Mouse (Mus musculus) adrenal gland, adult (tissue): Measurements from ENCODE around the gene Klhl36.
"Not testable (repeated sequence)": the region's sequence is repeated elsewhere in the genome, so short reads cannot be mapped to it uniquely, and the experiment has no call there.

Experiments
- DNase-seq, 2 experiments: peaks; one replicate each; pipeline ENCODE4 v3.0.0; 2022 to 2023; ENCODE audit warnings: low spot score in 1 of 2; ENCODE audit not compliant: inconsistent age in 2 of 2

Gene Klhl36

GRCm38 (mm10) chr8:119834676-119835075, 27.4 kb upstream of the Klhl36 start:
- no peak for DNase-seq

DNA sequence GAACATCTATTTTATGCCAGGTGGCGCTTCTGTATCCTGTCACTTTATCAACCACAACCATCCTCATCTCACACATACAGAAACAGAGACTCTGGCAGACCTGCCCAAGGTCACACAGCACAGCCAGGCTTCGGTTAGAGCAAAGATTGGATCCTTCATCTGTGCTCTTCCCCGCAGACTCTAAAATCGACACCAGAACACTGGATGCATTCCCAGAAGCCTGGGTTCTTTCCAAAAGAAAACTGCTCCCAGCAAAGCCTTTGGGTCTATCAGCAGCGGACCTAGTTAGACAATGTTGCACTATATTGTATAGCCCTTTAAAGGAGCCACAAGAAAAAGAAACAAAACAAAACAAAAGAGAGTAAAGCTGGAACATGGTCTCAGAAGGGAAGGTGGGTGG, 26.8 kb upstream of the Klhl36 start:
- no peak for DNase-seq

GRCm38 (mm10) chr8:119836831-119837230, 25.2 kb upstream of the Klhl36 start:
- no peak for DNase-seq

DNA sequence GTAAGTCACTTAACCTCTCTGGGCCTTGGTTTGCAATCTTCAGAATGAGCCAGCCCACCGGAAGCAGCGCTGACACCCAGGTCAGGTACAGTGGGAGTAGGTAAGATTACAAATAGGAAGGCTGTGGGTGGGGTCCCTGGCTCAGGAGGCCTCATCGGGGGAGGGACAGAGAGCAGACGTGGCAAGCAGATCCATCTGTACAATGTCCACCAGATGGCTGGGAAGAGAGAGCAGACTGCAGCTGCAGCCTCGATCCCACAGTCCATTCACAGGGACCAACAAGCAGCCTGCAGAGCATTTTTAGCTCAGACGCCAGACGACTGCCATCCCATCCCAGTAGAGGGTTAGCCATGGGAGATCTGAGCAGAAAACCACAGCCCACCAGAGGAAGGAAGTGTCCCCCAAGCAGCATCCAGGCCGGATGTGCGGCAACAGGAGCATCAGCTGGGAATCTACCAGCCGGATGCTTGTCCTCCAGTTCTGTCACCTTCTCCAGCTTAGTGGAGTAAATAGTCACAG, 24.5 kb upstream of the Klhl36 start:
- DNase-seq, result no peak

GRCm38 (mm10) chr8:119838100-119838982, 23.7 kb upstream of the Klhl36 start:
- no peak for DNase-seq

DNA sequence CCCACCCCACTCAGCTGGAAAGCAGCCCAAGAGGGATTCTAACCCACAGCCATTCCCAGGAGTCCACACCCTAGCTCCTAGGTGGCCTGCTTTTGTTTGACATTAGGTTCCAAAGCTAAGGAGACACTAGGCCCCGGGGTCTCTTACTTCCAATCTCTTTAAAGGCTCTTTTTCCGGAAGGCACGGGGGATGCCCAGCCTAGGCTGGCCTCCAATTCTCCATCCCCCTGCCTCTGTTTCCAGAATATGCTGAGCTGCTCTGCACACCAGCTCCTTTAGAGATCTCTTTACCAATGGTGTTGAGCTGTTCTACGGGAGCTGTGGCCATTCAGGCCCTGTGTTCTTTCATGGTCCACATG, 23.1 kb upstream of the Klhl36 start:
- DNase-seq, result no peak

DNA sequence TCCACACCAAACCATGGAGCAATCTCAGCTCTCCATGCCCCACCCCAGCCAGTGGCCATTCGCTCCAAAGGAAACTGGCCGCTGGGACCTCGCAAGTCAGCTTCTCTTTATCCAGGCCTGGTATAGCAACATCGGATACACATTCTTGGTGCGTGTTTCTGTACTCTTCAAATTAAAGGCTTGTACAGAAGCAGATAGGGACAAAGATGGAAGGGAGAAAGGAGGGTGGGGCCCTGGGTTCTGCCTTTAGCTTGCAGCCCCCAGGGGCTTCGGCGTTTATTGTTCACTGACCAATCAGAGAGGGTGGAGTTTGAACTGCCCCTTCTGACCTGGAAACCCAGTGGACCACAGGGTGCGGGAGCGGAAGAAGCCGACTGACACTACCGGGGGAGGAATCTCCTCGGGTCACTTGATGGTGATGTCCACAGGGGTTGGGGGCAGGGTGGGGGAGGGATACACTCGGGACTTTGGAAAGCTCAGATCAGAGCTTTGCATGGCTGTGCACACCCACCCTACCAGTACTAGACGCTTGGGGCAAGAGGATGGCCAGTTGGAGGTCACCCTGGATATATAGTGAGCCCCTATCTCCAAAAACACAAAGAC, 22.5 kb upstream of the Klhl36 start:
- DNase-seq, result peak in 1 of 2 experiments; percentile 56

DNA sequence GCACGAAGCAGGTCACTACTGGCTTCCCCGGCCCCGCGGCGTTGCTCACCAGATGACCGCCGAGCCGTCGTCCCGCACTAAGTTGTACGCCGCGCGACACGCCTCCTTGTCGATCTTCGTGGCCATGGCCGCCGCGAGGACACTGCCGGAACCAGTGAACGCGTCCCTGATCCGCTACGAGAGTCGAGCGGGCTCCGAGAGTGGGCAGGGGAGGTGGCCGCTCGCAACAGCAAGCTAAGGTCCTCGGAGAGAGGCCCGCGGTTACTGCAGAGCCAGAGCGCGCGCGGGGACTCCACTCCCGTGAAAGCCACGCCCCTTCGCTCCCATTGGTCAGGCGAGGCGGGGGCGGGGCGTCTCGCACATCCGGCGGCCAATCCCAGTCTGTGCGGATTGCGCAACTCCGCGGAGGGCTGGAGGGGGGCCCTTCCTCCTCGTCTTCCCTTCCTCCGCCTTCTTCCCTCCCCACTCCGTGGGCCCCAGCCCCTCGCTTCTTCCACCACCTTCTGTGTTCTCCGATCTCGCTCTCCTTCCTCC, 21.7 kb upstream of the Klhl36 start, which contains the start of gene Cotl1:
Gene Cotl1, minus strand, starts transcription at position 270 of the 534 bp plus-strand sequence.
- peak; percentile 98 to 99 for DNase-seq

- DNase-seq, result no peak
Measured at GRCm38 (mm10) chr8:119840905-119841411, 21.1 kb upstream of the Klhl36 start.

GRCm38 (mm10) chr8:119843444-119843843, 18.6 kb upstream of the Klhl36 start:
- peak; percentile 74 to 93 for DNase-seq

- no peak for DNase-seq
Measured at GRCm38 (mm10) chr8:119844577-119844976, 17.5 kb upstream of the Klhl36 start.

- not testable (repeated sequence) for DNase-seq
Measured at GRCm38 (mm10) chr8:119845741-119846140, 16.3 kb upstream of the Klhl36 start.

DNA sequence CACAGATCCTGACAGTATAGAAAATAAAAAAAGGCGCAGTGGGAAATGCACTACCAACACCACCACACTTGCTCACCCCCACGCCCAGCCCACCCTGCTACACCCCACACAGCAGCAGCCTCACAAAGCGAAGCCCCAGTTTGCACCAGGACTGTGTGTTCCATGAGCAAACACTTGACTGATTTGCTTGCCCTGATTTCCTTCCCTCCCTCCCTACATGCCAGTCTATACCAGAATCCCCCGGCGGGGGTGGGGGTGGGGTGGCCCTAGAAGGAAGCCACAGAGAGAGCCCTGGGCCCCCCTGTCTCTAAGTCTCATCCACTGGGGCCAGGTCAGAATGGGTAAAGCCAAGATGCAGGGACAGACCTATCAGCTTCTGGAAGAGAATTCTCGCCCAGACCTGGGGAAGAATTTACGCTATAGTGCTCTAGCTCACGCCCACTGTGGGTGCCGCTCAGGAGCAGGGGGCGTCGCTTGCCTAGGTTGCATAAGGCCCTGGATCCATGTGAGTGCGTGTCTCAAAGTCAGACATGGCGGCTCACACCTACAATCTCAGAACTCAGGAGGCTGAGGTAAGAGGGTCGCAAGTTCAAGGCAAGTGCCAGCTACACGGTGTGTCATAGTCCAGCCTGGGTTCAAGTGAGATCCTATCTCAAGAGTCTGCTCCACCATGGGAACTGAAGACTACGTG, 14.7 kb upstream of the Klhl36 start:
- no peak for DNase-seq

DNA sequence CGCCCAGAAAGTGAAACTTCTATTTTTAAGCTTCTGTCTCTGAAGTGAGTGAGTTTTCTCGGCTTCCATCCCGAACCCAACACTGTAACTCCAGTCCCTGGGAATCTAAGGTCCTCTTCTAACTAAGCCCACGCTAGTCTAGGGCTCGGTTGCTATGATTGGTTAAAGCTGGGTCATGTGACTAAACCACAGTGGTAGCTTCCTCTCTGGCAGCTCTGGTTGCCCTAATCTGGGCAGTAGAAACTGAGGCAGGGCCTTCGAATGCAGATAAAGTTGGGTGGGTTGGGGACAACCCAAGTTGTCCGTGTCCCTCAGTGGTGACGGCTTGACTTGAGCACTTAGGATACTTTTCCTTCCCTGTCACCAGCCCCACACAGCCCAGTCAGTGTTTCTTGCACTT, 8.5 kb upstream of the Klhl36 start:
- DNase-seq, result no peak

- no peak for DNase-seq
Measured at GRCm38 (mm10) chr8:119854035-119854434, 8.0 kb upstream of the Klhl36 start.

- DNase-seq, result peak in 1 of 2 experiments; percentile 66
Measured at GRCm38 (mm10) chr8:119855656-119856055, 6.4 kb upstream of the Klhl36 start.

- DNase-seq, result peak in 1 of 2 experiments; percentile 53
Measured at GRCm38 (mm10) chr8:119857767-119858166, 4.3 kb upstream of the Klhl36 start.

DNA sequence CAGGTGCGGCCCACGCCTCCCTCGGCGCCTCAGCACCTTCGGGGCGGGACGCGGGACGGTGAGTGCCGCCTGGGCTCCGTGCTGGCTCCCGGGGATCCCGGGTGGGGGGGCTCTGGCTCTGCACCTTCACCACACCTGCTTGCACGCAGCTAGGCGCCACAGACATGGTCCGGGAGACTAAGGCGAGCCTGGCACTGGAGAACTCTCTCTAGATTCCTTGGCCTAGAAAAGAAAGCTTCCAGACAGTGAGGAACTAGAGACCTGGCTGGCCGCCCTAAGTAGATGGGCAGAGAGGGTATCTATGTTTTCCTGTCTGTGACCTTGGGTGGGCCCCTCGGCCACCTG, 296 bp downstream of the Klhl36 start:
- DNase-seq, result no peak

GRCm38 (mm10) chr8:119862749-119863148, 683 bp downstream of the Klhl36 start:
- DNase-seq, result no peak

- DNase-seq, result no peak
Measured at GRCm38 (mm10) chr8:119869616-119870015, 7.5 kb downstream of the Klhl36 start.

DNA sequence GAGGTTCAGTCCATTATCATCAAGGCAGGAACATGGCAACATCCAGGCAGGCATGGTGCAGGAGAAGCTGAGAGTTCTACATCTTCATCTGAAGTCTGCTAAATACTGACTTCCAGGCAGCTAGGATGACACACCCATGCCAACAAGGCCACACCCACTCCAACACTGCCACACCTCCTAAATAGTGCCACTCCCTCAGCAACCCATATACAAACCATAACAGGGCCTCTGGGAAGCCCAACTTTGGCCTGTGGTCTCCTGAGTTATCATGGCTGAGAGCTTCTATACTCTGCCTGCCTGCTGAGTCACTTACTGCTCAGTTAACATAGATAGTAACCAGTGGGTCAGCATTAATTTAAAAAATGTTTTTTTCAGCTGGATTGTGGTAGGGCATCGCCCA, 11.1 kb downstream of the Klhl36 start:
- DNase-seq, result no peak
